Mouse (Mus musculus) heart, embryonic 11.5 days (tissue): ENCODE measurements at regions not wholly inside any gene's neighbourhood (a gene's known extent, or its start where the extent isn't known, plus 50 kb on each side); places are given as distances from the start of the nearest gene placed in this dataset.
"Not testable (repeated sequence)": the region's sequence is repeated elsewhere in the genome, so short reads cannot be mapped to it uniquely, and the experiment has no call there.

Experiments used
- ATAC-seq: fragments of 200-750 bp; cut with Nextera tagmentation; replicated peaks from 2 replicates; pipeline ENCODE4 v1.8.0; 2017; ENCODE audit warnings: moderate library complexity; ENCODE audit not compliant: insufficient number of reproducible peaks, low FRiP score, low TSS enrichment
- H3K27ac ChIP-seq: fragments of 300-500 bp; sonication (generic); 2 replicates; pipeline ENCODE4 v1.5.1; 2014; ENCODE audit warnings: mild to moderate bottlenecking, low read depth, low read length
- H3K27me3 ChIP-seq: fragments of 300-500 bp; sonication (generic); 2 replicates; pipeline ENCODE4 v1.6.1; 2014; ENCODE audit warnings: mild to moderate bottlenecking, low read length, mixed read lengths; ENCODE audit not compliant: control insufficient read depth, insufficient read depth
- H3K36me3 ChIP-seq: fragments of 300-500 bp; sonication (generic); 2 replicates; pipeline ENCODE4 v1.6.1; 2014; ENCODE audit warnings: mild to moderate bottlenecking, low read length, moderate library complexity, mixed read lengths; ENCODE audit not compliant: control insufficient read depth, insufficient read depth
- H3K4me1 ChIP-seq: fragments of 300-500 bp; sonication (generic); 2 replicates; pipeline ENCODE4 v1.6.1; 2014; ENCODE audit warnings: low read length; ENCODE audit not compliant: control insufficient read depth, insufficient read depth
- H3K4me2 ChIP-seq: fragments of 300-500 bp; sonication (generic); 2 replicates; pipeline ENCODE4 v1.6.1; 2014; ENCODE audit warnings: mild to moderate bottlenecking, moderate library complexity
- H3K4me3 ChIP-seq: fragments of 300-500 bp; sonication (generic); 2 replicates; pipeline ENCODE4 v1.5.1; 2014; ENCODE audit warnings: low read depth, low read length
- H3K9ac ChIP-seq: fragments of 300-500 bp; sonication (generic); 2 replicates; pipeline ENCODE4 v1.6.1; 2014; ENCODE audit warnings: mild to moderate bottlenecking, low read depth, low read length, moderate library complexity
- H3K9me3 ChIP-seq: fragments of 300-500 bp; sonication (generic); replicated peaks from 2 replicates; pipeline ENCODE4 v1.6.1; 2016; ENCODE audit warnings: low read length; ENCODE audit not compliant: control insufficient read depth
- WGBS: fragments of 180-500 bp; shearing (Covaris S2); extraction: QIAGEN DNeasy Blood & Tissue Kit; methylation state at CpG from one replicate; pipeline ENCODE4 v1.1.7; 2014; ENCODE audit not compliant: insufficient replicate concordance; 5-methylcytosine and 5-hydroxymethylcytosine counted together

GRCm38 (mm10) chr5:91865365-91865764 is 97.5 kb downstream of the Rchy1 start:
- H3K4me1 ChIP-seq: no peaks in the 10 kb centered on the region
- WGBS: 25% methylated on average over 3 of the region's 3 CpGs

GRCm38 (mm10) chr5:91862843-91863242 is 100.0 kb downstream of the Rchy1 start:
- Histone ChIP-seq H3K4me2 (no peak overlapping the region), H3K27me3 (no peaks in the 10 kb centered on the region), H3K27ac (no peak overlapping the region), H3K36me3 (no peaks in the 10 kb centered on the region), H3K9me3 (no peaks in the 10 kb centered on the region), H3K9ac (no peak overlapping the region), H3K4me1 (no peaks in the 10 kb centered on the region), H3K4me3 (no peak overlapping the region)
- 89% methylated on average over 3 of the region's 3 CpGs for WGBS
- no peak for ATAC-seq

More at GRCm38 (mm10) chr5:91865365-91865764, 97.5 kb downstream of the Rchy1 start:
- no peak overlapping the region for H3K27ac ChIP-seq
- no peaks in the 10 kb centered on the region for H3K27me3 ChIP-seq
- no peaks in the 10 kb centered on the region for H3K36me3 ChIP-seq
- ATAC-seq: peak; percentile 46; the same call in 1 of the 2 replicates
- H3K4me2 ChIP-seq: no peak overlapping the region
- H3K9me3 ChIP-seq: no peaks in the 10 kb centered on the region
- no peak overlapping the region for H3K9ac ChIP-seq
- no peak overlapping the region for H3K4me3 ChIP-seq

DNA sequence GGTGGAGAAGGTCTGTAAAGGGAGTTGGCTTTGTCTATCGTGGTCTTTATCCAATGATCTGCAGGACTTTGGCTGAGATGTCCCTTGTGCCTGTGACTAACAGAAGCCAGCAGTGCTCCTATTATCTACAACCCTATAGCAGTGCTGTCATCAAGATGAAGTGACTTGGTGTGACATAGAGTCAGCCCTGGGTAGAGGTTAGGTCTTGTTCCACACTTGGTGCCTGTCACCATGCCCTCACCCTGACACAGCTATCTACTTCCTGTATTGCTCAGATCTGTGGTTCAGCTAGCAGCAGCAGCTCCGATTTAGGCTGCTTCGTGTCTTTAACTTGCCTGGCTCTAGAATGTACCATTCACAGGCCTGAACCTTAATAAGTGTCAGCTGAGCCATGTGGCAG is 100.6 kb downstream of the Rchy1 start:
- Histone ChIP-seq H3K9ac (no peak overlapping the region), H3K4me2 (no peak overlapping the region), H3K27me3 (no peaks in the 10 kb centered on the region), H3K27ac (no peak overlapping the region), H3K4me3 (no peak overlapping the region), H3K9me3 (no peaks in the 10 kb centered on the region), H3K36me3 (no peaks in the 10 kb centered on the region), H3K4me1 (no peaks in the 10 kb centered on the region)
- no peak for ATAC-seq
- 61% methylated on average over 3 of the region's 3 CpGs for WGBS

DNA sequence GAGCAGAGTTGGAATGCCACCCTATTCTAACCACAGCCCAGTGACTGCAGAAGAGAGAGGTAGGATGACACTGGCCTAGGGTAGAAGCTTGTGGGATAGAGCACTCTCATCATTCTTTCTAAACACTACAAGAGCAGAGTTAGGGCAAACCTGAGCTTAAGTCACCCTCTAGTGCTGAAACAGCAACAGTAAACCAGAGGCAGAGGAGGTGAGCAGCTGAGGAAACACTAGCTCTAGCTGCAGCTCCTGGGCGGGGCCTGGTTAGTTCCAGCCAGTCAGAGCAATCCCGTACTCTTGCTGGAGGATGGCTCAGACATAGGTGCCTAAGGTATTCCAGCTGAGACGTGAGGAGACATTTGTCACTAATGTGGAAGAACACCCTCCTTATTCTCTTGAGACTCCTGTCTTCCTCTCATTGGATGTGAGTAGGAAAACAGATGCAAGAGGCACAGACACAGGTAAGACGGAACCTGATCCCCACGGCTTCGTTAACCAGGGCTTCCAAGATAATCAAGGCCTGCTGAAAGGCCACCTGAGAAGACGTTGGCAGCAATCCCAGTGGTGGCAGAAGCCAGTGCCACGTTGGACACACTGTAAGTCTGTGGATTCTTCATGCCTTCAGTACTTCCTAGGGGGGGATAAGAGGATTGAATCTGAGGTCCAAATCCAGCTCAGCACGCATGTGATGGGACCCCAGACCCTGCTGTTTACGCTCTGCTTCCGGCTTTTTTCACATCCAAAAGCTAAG is 101.3 kb downstream of the Rchy1 start:
- H3K27ac ChIP-seq: no peak overlapping the region
- no peaks in the 10 kb centered on the region for H3K36me3 ChIP-seq
- ATAC-seq: no peak
- H3K4me2 ChIP-seq: no peak overlapping the region
- H3K4me1 ChIP-seq: no peaks in the 10 kb centered on the region
- H3K27me3 ChIP-seq: no peaks in the 10 kb centered on the region
- no peaks in the 10 kb centered on the region for H3K9me3 ChIP-seq
- WGBS: 67% methylated on average over 11 of the region's 11 CpGs
- no peak overlapping the region for H3K9ac ChIP-seq
- no peak overlapping the region for H3K4me3 ChIP-seq

DNA sequence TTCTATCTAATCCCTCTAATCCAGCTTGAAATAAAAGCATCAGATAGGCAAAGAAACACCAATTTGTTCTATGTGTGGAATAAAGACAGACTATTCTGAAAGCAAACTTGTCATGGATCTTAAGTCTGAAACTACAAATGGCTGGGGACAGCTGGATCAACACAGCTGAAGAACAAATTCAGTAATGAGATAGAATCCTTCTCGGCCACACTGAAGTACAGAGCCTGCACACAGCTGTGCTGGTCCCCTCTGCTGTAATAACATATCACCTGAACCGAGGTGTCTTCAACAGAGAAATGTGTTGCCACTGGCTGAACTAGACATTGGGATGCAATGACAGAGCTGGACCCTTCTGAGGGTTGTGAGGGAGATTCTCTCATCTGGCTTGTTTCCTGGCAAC is 102.4 kb downstream of the Rchy1 start:
- Histone ChIP-seq H3K4me1 (no peaks in the 10 kb centered on the region), H3K27me3 (no peaks in the 10 kb centered on the region), H3K36me3 (no peaks in the 10 kb centered on the region), H3K9ac (no peak overlapping the region), H3K4me2 (no peak overlapping the region), H3K27ac (no peak overlapping the region), H3K4me3 (no peak overlapping the region), H3K9me3 (no peaks in the 10 kb centered on the region)
- no peak for ATAC-seq
- WGBS: 73% methylated on average over 2 of the region's 2 CpGs

DNA sequence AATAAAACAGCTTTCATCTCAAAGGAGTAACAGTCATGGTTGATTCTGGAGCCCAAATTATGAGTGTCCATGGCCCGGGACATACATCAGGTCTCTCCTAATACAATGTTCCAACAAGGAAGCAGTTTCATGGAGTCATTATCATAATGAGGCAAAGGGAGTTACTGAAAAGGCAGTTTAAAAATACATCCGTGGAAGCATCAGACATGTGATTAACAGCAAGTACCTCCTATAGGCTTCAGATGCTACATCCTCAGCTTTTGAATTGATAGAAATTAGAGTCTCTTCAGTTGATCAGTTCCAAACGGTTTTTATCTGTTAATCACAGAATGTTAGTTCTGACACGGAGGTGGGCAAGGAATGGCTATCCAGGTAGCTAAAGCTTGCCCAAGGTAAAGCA is 110.5 kb downstream of the Rchy1 start:
- Histone ChIP-seq H3K4me1 (no peaks in the 10 kb centered on the region), H3K4me3 (no peak overlapping the region), H3K27ac (no peak overlapping the region), H3K9me3 (no peaks in the 10 kb centered on the region), H3K9ac (no peak overlapping the region), H3K27me3 (no peaks in the 10 kb centered on the region), H3K36me3 (no peaks in the 10 kb centered on the region), H3K4me2 (no peak overlapping the region)
- no peak for ATAC-seq
- 77% methylated on average over 4 of the region's 4 CpGs for WGBS

GRCm38 (mm10) chr5:91850862-91851569 is 111.9 kb downstream of the Rchy1 start:
- WGBS: 67% methylated on average over 4 of the region's 4 CpGs
- H3K9ac ChIP-seq, ATAC-seq, H3K36me3 ChIP-seq, H3K4me3 ChIP-seq, H3K4me2 ChIP-seq, H3K4me1 ChIP-seq, H3K27ac ChIP-seq, H3K9me3 ChIP-seq, H3K27me3 ChIP-seq: not testable (repeated sequence)

GRCm38 (mm10) chr5:91850440-91850839 is 112.4 kb downstream of the Rchy1 start:
- no peaks in the 10 kb centered on the region for H3K9me3 ChIP-seq
- ATAC-seq: no peak
- no peaks in the 10 kb centered on the region for H3K36me3 ChIP-seq
- no peak overlapping the region for H3K9ac ChIP-seq
- no peak overlapping the region for H3K4me2 ChIP-seq
- H3K27ac ChIP-seq: no peak overlapping the region
- WGBS: 79% methylated on average over 5 of the region's 5 CpGs
- no peaks in the 10 kb centered on the region for H3K27me3 ChIP-seq
- no peaks in the 10 kb centered on the region for H3K4me1 ChIP-seq
- no peak overlapping the region for H3K4me3 ChIP-seq

GRCm38 (mm10) chr5:91849533-91849932 is 113.3 kb downstream of the Rchy1 start:
- Histone ChIP-seq H3K4me3 (no peak overlapping the region), H3K9ac (no peak overlapping the region), H3K36me3 (no peaks in the 10 kb centered on the region), H3K4me2 (no peak overlapping the region), H3K27ac (no peak overlapping the region), H3K4me1 (no peaks in the 10 kb centered on the region), H3K27me3 (no peaks in the 10 kb centered on the region), H3K9me3 (no peaks in the 10 kb centered on the region)
- WGBS: 90% methylated on average over 2 of the region's 2 CpGs
- ATAC-seq: no peak
